Mouse (Mus musculus) heart, embryonic 16.5 days (tissue): Measurements from ENCODE around the gene Cyp2c66. TPM values are rescaled to one million over a fixed set of nuclear protein-coding genes. Genes with fewer than 3 reads are reported as not detected.
"Not testable (repeated sequence)": the region's sequence is repeated elsewhere in the genome, so short reads cannot be mapped to it uniquely, and the experiment has no call there.

Source experiments
- ATAC-seq: fragments of 200-750 bp; cut with Nextera tagmentation; replicated peaks from 2 replicates; pipeline ENCODE4 v1.8.0; 2017; ENCODE audit warnings: moderate number of reproducible peaks; ENCODE audit not compliant: insufficient read depth, low FRiP score; ENCODE audit errors: extremely low read depth
- H3K27ac ChIP-seq: fragments of 300-500 bp; sonication (generic); 2 replicates; pipeline ENCODE4 v1.5.1; 2014; ENCODE audit warnings: mild to moderate bottlenecking, low read length, control low read depth, moderate library complexity
- H3K27me3 ChIP-seq: fragments of 300-500 bp; sonication (generic); 2 replicates; pipeline ENCODE4 v1.6.1; 2014; ENCODE audit warnings: low read length, mixed read lengths; ENCODE audit not compliant: control insufficient read depth, insufficient read depth
- H3K36me3 ChIP-seq: fragments of 300-500 bp; sonication (generic); 2 replicates; pipeline ENCODE4 v1.6.1; 2014; ENCODE audit not compliant: control insufficient read depth, insufficient read depth
- H3K4me1 ChIP-seq: fragments of 300-500 bp; sonication (generic); 2 replicates; pipeline ENCODE4 v1.6.1; 2014; ENCODE audit warnings: low read length, mixed read lengths; ENCODE audit not compliant: control insufficient read depth, insufficient read depth
- H3K4me2 ChIP-seq: fragments of 300-500 bp; sonication (generic); 2 replicates; pipeline ENCODE4 v1.6.1; 2014; ENCODE audit warnings: low read depth, mild to moderate bottlenecking, control low read depth, low read length
- H3K4me3 ChIP-seq: fragments of 300-500 bp; sonication (generic); 2 replicates; pipeline ENCODE4 v1.5.1; 2014; ENCODE audit warnings: mild to moderate bottlenecking, control low read depth, low read length
- H3K9ac ChIP-seq: fragments of 300-500 bp; sonication (generic); 2 replicates; pipeline ENCODE4 v1.6.1; 2014; ENCODE audit warnings: low read length, control low read depth
- H3K9me3 ChIP-seq: fragments of 300-500 bp; sonication (generic); replicated peaks from 2 replicates; pipeline ENCODE4 v1.6.1; 2016; ENCODE audit warnings: low read length; ENCODE audit not compliant: control insufficient read depth
- WGBS: fragments of 180-500 bp; shearing (Covaris S2); extraction: QIAGEN DNeasy Blood & Tissue Kit; methylation state at CpG from one replicate; pipeline ENCODE4 v1.1.7; 2014; 5-methylcytosine and 5-hydroxymethylcytosine counted together
- polyA plus RNA-seq: library from polyadenylated mRNA; unstranded; fragments of >200 nt; fragmentation: Nextera tagmentation; extraction: Ambion mirVana; gene quantifications from 2 replicates; pipeline ENCODE4 v1.2.1, GENCODE M21; 2015

Cyp2c66 gene
- not detected in 2 replicates for polyA plus RNA-seq

- WGBS: 63% methylated on average over 1 of the region's 1 CpGs
- H3K36me3 ChIP-seq: no peaks in the 10 kb centered on the region
- no peak for ATAC-seq
- no peak within 1 kb of the TSS for H3K9ac ChIP-seq
- no peak within 1 kb of the TSS for H3K4me2 ChIP-seq
- H3K4me3 ChIP-seq: no peak within 1 kb of the TSS
- H3K9me3 ChIP-seq: no peaks in the 10 kb centered on the region
- no peak within 1 kb of the TSS for H3K27ac ChIP-seq
- H3K27me3 ChIP-seq: no peaks in the 10 kb centered on the region
- no peaks in the 10 kb centered on the region for H3K4me1 ChIP-seq
These were observed at the start of gene Cyp2c66 for GRCm38 (mm10) chr19:39113644-39114043. Cyp2c66 (plus strand) TSS chr19:39113898.

GRCm38 (mm10) chr19:39098779-39099178, 14.9 kb upstream of the Cyp2c66 start:
- WGBS: 60% methylated on average over 2 of the region's 2 CpGs
- H3K4me2 ChIP-seq, H3K27me3 ChIP-seq, H3K9ac ChIP-seq, ATAC-seq, H3K4me1 ChIP-seq, H3K27ac ChIP-seq, H3K36me3 ChIP-seq, H3K4me3 ChIP-seq: not testable (repeated sequence)
- H3K9me3 ChIP-seq: peaks cover 15% of the 10 kb centered on the region

- 73% methylated on average over 19 of the region's 19 CpGs for WGBS
- not testable (repeated sequence) for H3K36me3 ChIP-seq, ATAC-seq, H3K9ac ChIP-seq, H3K4me1 ChIP-seq, H3K4me2 ChIP-seq, H3K4me3 ChIP-seq, H3K27ac ChIP-seq, H3K9me3 ChIP-seq, H3K27me3 ChIP-seq
These were observed 43.1 kb downstream of the Cyp2c66 start for GRCm38 (mm10) chr19:39156836-39157235.

Other genes with a start within 250 kb of the Cyp2c66 start
- gene Hells, start 183.0 kb upstream of the Cyp2c66 start, polyA plus RNA-seq: 20.2 and 24.7 TPM in 2 replicates
- 0.41 TPM in 1 of 2 replicates, not detected in the other for gene Cyp2c55, start 106.9 kb upstream of the Cyp2c66 start, polyA plus RNA-seq
- 0.07 TPM in 1 of 2 replicates, not detected in the other for gene Cyp2c65, start 52.9 kb upstream of the Cyp2c66 start, polyA plus RNA-seq
- gene Cyp2c29, start 155.5 kb downstream of the Cyp2c66 start, polyA plus RNA-seq: not detected in 2 replicates